Mouse (Mus musculus): Measurements from ENCODE around the gene Lamc2. TPM values are rescaled to one million over a fixed set of nuclear protein-coding genes. Genes with fewer than 3 reads are reported as not detected.

Gene Lamc2
- polyA plus RNA-seq, 1 experiment: 0.94 TPM

DNA sequence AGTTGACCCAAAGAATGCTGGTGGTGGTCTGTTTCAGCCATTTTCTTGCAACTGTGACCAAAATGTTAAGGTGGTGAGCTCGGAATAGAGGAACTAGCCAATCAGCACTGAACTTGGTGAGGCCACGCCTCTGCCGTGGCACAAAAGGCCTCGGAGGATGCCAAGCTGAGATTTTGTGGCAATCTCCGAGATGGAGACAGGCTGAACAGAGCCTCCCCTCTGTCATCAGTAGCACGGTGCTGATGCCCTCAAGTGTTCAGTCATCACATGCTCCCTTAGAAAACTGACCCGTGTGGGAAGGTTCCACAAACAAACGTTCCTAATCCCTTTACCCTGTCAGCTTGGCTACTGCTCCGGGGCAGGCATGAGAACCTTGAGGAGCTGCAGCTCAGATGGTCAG, 33.1 kb upstream of the Lamc2 start:
- Histone ChIP-seq H3K4me1 (ENCODE audit: control insufficient read depth, insufficient read depth, low read length) (peaks cover 3% of the 10 kb centered on the region), H3K4me3 (ENCODE audit: control insufficient read depth, low read depth, low read length) (no peak overlapping the region), H3K36me3 (ENCODE audit: control insufficient read depth, insufficient read depth, low read length) (no peaks in the 10 kb centered on the region), H3K27me3 (ENCODE audit: control insufficient read depth, insufficient read depth, low read length) (no peaks in the 10 kb centered on the region), H3K27ac (ENCODE audit: control insufficient read depth, insufficient read depth, low read depth, low read length) (no peak overlapping the region)
- TF ChIP-seq CTCF (IDR thresholded peaks at IDR 0.05; ENCODE audit: control insufficient read depth, insufficient read depth, insufficient replicate concordance, low read depth, low read length) (no peak), POLR2A (IDR thresholded peaks at IDR 0.05; ENCODE audit: control insufficient read depth, low read depth, low read length) (no peak)

GRCm38 (mm10) chr1:153216516-153216915, 30.3 kb upstream of the Lamc2 start:
- H3K27me3 ChIP-seq (ENCODE audit: control insufficient read depth, insufficient read depth, low read length): no peaks in the 10 kb centered on the region
- H3K36me3 ChIP-seq (ENCODE audit: control insufficient read depth, insufficient read depth, low read length): no peaks in the 10 kb centered on the region
- no peak for TF ChIP-seq POLR2A (IDR thresholded peaks at IDR 0.05; ENCODE audit: control insufficient read depth, low read depth, low read length)
- TF ChIP-seq CTCF (IDR thresholded peaks at IDR 0.05; ENCODE audit: control insufficient read depth, insufficient read depth, insufficient replicate concordance, low read depth, low read length): no peak
- no peak overlapping the region for H3K4me3 ChIP-seq (ENCODE audit: control insufficient read depth, low read depth, low read length)
- no peak overlapping the region for H3K27ac ChIP-seq (ENCODE audit: control insufficient read depth, insufficient read depth, low read depth, low read length)
- H3K4me1 ChIP-seq (ENCODE audit: control insufficient read depth, insufficient read depth, low read length): peaks cover 3% of the 10 kb centered on the region

GRCm38 (mm10) chr1:153215676-153216075, 29.4 kb upstream of the Lamc2 start:
- H3K27me3 ChIP-seq (ENCODE audit: control insufficient read depth, insufficient read depth, low read length): no peaks in the 10 kb centered on the region
- TF ChIP-seq CTCF (IDR thresholded peaks at IDR 0.05; ENCODE audit: control insufficient read depth, insufficient read depth, insufficient replicate concordance, low read depth, low read length) (no peak), POLR2A (IDR thresholded peaks at IDR 0.05; ENCODE audit: control insufficient read depth, low read depth, low read length) (no peak)
- H3K4me3 ChIP-seq (ENCODE audit: control insufficient read depth, low read depth, low read length): no peak overlapping the region
- H3K27ac ChIP-seq (ENCODE audit: control insufficient read depth, insufficient read depth, low read depth, low read length): no peak overlapping the region
- H3K36me3 ChIP-seq (ENCODE audit: control insufficient read depth, insufficient read depth, low read length): no peaks in the 10 kb centered on the region
- H3K4me1 ChIP-seq (ENCODE audit: control insufficient read depth, insufficient read depth, low read length): peaks cover 3% of the 10 kb centered on the region

DNA sequence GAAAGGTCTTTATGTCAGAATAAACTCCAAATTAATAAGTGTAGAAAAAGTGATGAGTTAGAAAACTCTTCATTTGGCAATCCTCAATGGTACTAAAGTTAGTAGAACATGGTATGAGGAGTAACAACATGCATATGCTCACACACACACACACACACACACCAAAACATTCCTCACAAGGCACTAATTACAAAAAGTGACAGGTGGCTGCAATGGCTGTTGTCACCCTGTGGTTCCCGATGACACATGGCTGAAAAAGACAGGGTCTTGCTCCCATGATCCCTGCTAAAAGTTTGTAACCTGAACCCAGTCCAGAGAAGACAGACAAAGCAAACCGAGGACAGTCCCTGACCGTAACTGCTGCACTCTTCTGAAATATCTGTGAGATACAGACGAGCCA, 24.7 kb upstream of the Lamc2 start:
- Histone ChIP-seq H3K27ac (ENCODE audit: control insufficient read depth, insufficient read depth, low read depth, low read length) (no peak overlapping the region), H3K4me1 (ENCODE audit: control insufficient read depth, insufficient read depth, low read length) (no peaks in the 10 kb centered on the region), H3K36me3 (ENCODE audit: control insufficient read depth, insufficient read depth, low read length) (no peaks in the 10 kb centered on the region), H3K4me3 (ENCODE audit: control insufficient read depth, low read depth, low read length) (no peak overlapping the region), H3K27me3 (ENCODE audit: control insufficient read depth, insufficient read depth, low read length) (no peaks in the 10 kb centered on the region)
- no peak for TF ChIP-seq CTCF (IDR thresholded peaks at IDR 0.05; ENCODE audit: control insufficient read depth, insufficient read depth, insufficient replicate concordance, low read depth, low read length)
- TF ChIP-seq POLR2A (IDR thresholded peaks at IDR 0.05; ENCODE audit: control insufficient read depth, low read depth, low read length): no peak

- Histone ChIP-seq H3K4me3 (ENCODE audit: control insufficient read depth, low read depth, low read length) (no peak overlapping the region), H3K36me3 (ENCODE audit: control insufficient read depth, insufficient read depth, low read length) (no peaks in the 10 kb centered on the region), H3K27me3 (ENCODE audit: control insufficient read depth, insufficient read depth, low read length) (no peaks in the 10 kb centered on the region), H3K27ac (ENCODE audit: control insufficient read depth, insufficient read depth, low read depth, low read length) (no peak overlapping the region), H3K4me1 (ENCODE audit: control insufficient read depth, insufficient read depth, low read length) (no peaks in the 10 kb centered on the region)
- TF ChIP-seq POLR2A (IDR thresholded peaks at IDR 0.05; ENCODE audit: control insufficient read depth, low read depth, low read length) (no peak), CTCF (IDR thresholded peaks at IDR 0.05; ENCODE audit: control insufficient read depth, insufficient read depth, insufficient replicate concordance, low read depth, low read length) (no peak)
Measured at GRCm38 (mm10) chr1:153210198-153210597, 24.0 kb upstream of the Lamc2 start.

- no peaks in the 10 kb centered on the region for H3K27me3 ChIP-seq (ENCODE audit: control insufficient read depth, insufficient read depth, low read length)
- H3K36me3 ChIP-seq (ENCODE audit: control insufficient read depth, insufficient read depth, low read length): no peaks in the 10 kb centered on the region
- TF ChIP-seq POLR2A (IDR thresholded peaks at IDR 0.05; ENCODE audit: control insufficient read depth, low read depth, low read length) (no peak), CTCF (IDR thresholded peaks at IDR 0.05; ENCODE audit: control insufficient read depth, insufficient read depth, insufficient replicate concordance, low read depth, low read length) (no peak)
- H3K27ac ChIP-seq (ENCODE audit: control insufficient read depth, insufficient read depth, low read depth, low read length): no peak overlapping the region
- peaks cover 4% of the 10 kb centered on the region; the same call in 1 of the 2 replicates for H3K4me1 ChIP-seq (ENCODE audit: control insufficient read depth, insufficient read depth, low read length)
- no peak overlapping the region for H3K4me3 ChIP-seq (ENCODE audit: control insufficient read depth, low read depth, low read length)
Measured at GRCm38 (mm10) chr1:153202195-153202594, 15.9 kb upstream of the Lamc2 start.

GRCm38 (mm10) chr1:153201448-153201847, 15.2 kb upstream of the Lamc2 start:
- no peaks in the 10 kb centered on the region for H3K27me3 ChIP-seq (ENCODE audit: control insufficient read depth, insufficient read depth, low read length)
- H3K36me3 ChIP-seq (ENCODE audit: control insufficient read depth, insufficient read depth, low read length): no peaks in the 10 kb centered on the region
- TF ChIP-seq CTCF (IDR thresholded peaks at IDR 0.05; ENCODE audit: control insufficient read depth, insufficient read depth, insufficient replicate concordance, low read depth, low read length) (no peak), POLR2A (IDR thresholded peaks at IDR 0.05; ENCODE audit: control insufficient read depth, low read depth, low read length) (no peak)
- H3K27ac ChIP-seq (ENCODE audit: control insufficient read depth, insufficient read depth, low read depth, low read length): no peak overlapping the region
- H3K4me3 ChIP-seq (ENCODE audit: control insufficient read depth, low read depth, low read length): no peak overlapping the region
- H3K4me1 ChIP-seq (ENCODE audit: control insufficient read depth, insufficient read depth, low read length): peaks cover 4% of the 10 kb centered on the region; the same call in 1 of the 2 replicates
